Mouse (Mus musculus): ENCODE measurements at regions not wholly inside any gene's neighbourhood (a gene's known extent, or its start where the extent isn't known, plus 50 kb on each side); places are given as distances from the start of the nearest gene placed in this dataset.

- TF ChIP-seq GATA1 (IDR thresholded peaks at IDR 0.05; ENCODE audit: low read length) (no peak), TAL1 (IDR thresholded peaks at IDR 0.05; ENCODE audit: low read length) (no peak)
These were observed 520.3 kb upstream of the Tmem132c start for GRCm38 (mm10) chr5:126721300-126721699.
